Mouse (Mus musculus) right cerebral cortex, postnatal 25 days (tissue): ENCODE data around the gene Aunip.

Source experiments
- DNase-seq: peaks from one replicate; pipeline ENCODE4 v3.0.0; 2022

Gene Aunip

DNA sequence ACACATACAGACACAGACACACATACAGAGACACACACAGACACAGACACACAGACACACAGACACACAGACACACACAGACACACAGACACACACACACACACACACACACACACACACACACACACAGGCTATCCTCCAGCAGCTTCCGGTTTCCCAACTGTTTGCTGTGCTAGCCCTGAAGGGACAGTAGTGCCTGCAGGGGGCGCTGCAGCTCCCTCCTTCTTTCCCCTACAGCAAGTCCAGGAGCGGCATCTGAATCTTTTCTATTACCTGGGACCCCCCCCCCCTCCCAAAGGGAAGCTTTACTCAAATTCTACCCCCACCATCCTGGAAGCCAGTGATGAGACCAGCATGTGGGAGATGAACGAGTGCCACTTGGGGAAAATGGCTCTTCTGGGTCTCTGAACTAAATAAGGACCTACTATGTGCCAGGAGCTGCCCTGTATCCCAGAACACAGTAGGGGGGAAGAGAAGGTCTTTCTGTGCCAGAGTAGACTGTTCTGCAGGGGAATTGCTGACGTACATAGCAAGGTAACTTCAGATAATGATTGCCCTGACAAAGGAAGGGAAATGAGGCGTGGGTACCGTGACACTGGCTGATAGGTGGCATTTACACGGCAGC lies 45.3 kb downstream of the Aunip start:
- DNase-seq: no peak

DNA sequence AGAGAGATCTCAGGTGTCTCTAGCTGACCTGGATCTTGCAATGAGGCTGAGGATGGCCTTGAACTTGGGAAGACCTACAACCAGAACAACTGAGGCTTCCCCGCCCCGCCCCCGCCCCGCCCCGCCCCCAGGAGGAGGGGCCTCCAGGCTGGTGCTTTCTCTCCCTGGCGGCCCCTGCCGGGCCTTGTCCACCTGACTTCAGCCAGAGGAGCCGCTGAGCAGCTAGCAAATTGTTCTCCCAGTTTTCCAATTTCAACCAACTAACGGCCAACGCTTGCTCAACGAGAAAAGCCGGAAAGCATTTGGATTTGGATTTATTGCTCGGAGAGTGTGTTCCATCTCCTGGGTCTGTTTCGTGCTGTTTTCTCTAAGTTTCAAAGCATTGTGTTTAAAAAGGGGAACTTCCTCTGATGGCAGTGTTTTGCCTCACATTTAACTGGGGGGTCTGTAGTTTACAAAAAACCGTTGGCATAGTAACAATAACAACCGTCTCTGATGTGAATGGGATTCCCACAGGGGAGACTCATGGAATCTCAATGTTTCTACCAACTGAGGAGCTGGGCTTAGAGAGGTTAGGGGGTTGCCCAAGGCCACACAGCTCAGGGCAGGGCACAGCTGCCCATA lies 46.9 kb downstream of the Aunip start:
- DNase-seq: no peak

DNA sequence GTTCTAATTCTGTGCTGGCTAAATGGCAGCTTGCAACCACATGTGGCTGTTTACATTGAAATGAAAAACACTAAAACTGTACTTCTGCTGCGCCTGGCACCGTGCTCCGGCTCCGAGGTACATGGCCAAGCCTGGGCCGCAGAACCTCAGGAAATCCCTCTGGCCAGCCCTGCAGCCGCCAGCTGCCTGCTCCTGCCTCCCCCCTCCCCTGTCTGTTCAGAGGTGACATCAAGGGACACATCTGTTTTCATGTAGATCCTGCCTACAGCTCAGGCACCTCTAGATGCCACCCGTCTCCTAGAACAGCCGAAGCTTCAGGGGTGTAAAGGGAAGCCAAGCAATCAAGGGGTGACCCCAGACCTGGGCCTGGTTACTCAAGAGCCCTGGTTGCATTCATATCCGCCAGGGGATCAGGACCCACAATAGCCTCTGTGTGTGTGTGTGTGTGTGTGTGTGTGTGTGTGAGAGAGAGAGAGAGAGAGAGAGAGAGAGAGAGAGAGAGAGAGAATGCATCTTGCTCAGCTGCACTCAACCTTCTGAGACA lies 47.8 kb downstream of the Aunip start:
- DNase-seq: no peak

DNA sequence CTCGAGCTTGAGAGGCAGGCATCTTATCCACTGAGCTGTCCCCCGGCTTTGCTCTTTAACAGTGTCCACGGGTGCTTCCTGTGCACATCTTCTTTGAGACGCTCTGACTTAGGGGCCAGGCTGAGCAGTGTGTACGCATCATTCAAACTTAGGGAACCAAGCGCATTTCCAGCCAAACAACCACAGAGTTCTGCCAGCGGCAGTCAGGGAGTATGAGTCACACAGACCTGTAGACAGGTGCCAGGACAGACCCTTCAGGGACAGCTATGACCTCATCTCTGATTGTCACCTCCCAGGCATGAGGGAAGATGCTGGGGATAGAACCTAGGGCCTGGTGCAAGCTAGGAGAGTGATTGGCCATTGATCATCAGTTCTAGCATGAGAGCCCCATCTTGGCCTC lies 48.4 kb downstream of the Aunip start:
- no peak for DNase-seq

DNA sequence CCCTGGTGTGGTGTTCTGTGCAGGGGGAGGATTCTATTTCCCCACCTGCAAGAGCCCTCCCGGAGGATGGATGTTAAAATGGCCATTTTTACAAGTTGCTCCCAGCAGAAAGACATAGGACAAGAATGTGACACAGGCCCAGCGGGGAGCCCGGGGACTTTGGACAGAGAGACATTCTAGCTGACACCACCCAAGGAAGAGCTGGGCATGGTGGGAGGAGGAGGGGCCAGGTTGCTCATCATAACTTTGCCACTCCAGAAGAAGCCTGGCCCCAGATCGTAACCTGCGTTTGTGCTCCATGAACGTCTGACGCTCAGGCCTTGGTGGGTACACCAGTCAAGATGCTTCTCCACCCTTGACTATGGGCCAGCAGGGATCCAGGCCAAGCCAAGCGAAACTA lies 49.9 kb downstream of the Aunip start:
- DNase-seq: no peak

DNA sequence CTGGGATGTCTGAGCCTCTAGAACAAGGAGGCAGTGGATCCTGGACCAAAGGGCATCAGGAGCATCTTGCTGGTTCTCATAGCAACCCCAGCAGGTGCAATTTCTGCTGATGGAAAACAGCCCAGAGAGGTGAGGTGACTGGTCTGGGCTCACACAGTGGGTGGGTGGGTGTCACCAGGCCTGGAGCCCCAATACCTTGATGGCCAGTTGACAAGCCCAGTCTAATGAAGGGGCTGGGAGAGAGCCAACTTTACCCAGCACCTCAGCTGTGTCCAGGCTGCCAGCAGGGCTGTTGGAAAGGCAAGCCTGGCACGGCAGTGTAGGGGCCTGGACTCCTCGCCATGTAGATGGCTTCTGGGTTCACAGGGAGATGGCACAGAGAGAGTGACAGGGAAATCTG lies 51.2 kb downstream of the Aunip start:
- no peak for DNase-seq

DNA sequence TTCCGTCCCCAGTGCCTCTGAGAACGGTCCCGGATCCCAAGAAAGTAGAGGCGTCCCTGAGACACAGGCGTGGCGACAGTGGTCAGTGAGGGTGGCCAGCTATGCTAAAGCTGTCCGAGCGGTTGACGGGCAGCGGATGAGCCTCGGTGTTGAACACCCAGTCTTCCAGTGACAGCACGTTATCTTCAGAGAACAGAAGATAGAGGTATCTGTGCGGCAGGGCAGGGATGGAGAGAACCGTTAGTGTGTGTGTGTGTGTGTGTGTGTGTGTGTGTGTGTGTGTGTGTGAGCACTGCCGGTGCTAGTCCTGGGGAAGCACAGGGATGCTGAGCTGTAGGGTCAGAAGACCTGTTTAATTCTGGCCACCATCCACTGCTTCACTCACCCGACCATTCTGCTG lies 52.8 kb downstream of the Aunip start:
- DNase-seq: no peak

DNA sequence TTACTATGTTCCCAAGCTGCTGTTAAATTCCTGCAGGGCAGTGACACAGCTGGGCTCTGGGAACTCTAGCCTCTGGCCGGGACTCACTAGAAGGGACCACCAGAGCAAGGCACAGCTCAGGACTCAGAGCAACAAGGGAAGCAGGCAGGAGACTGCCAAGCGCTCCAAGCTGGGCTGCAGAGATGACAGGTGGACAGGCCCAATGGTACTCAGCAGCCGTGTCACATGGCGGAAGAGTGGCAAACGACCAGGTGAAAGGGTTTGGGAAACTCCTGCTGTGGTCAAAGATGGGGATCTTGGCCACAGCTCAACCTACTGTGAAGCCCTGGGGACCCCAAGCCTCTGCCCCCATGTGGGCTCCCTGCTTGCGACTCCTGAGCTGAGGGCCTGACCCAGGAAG lies 53.3 kb downstream of the Aunip start:
- no peak for DNase-seq

DNA sequence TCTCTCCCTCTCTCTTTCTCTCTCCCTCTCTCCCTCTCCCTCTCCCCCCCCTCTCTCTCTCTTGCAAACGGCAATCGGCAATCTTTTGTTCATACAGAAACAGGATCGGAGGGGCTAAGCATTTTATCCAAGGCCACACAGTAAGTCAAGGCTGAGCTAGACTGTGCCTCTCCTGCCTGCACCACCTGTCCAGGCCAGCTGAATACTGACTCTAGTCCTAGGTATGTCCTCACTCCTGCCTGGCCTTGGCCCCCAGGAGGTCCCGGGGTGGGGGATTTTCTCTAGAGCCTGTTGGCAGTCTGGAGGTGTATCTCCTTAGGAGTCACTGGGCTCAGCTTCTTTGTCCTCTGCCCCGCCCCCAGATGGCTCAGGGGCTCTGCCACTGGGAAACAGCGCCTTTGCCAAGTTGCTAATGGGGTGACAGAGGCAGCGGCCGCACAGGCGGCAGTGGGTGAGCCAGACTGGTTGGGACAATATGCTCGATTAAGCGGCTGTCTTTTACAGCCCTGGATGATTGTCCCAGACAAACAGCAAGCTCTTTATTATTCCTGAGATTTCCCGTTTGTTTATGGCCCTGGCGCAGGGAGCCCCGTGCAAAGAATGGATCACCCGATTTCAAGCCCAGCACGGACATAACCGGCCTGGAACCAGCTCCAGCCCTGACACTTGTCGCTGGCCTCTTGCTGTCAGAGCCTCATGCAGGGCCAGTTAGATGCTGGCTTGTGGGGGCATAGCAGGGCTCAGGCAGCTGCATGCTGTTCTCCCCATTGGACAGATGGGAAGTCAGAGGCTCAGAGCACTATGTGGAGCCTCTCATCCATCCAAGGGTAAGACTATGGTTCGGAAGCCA lies 56.8 kb downstream of the Aunip start:
- no peak for DNase-seq

DNA sequence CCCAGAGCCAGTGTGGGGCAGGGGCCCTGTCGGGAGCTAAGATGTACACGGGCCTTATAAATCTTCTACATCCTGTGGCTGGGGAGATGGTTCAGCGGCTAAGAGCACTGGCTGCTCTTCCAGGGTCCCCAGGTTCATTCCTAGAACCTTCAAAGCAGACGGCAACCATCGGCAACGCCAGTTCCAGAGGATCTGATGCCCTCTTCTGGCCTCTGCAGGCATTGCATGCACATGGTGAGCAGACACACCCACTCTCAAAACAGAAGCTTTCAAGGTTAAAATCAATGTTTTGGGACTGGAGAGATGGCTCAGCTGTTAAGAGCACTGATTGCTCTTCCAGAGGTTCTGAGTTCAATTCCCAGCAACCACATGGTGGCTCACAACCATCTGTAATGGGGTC lies 58.4 kb downstream of the Aunip start:
- no peak for DNase-seq

DNA sequence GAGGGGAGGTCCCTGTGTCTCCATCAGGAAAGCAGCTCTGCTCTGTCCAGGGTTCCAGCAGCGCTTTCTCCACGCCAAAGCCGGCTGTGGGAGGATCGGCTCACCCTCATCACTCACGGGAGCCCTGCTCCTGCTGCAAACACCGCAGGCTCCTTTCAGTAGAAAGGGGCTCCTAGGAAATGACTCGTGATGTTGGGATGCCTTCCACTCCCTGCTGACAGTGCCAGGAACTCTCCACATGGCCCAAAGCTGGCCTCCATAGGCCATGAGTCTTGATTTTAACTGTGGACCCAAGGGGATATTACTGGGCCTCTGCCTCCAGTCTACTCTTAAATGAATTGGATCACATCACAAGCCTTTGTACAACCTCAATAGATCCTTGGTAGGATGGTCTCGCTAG lies 59.0 kb downstream of the Aunip start:
- DNase-seq: no peak

DNA sequence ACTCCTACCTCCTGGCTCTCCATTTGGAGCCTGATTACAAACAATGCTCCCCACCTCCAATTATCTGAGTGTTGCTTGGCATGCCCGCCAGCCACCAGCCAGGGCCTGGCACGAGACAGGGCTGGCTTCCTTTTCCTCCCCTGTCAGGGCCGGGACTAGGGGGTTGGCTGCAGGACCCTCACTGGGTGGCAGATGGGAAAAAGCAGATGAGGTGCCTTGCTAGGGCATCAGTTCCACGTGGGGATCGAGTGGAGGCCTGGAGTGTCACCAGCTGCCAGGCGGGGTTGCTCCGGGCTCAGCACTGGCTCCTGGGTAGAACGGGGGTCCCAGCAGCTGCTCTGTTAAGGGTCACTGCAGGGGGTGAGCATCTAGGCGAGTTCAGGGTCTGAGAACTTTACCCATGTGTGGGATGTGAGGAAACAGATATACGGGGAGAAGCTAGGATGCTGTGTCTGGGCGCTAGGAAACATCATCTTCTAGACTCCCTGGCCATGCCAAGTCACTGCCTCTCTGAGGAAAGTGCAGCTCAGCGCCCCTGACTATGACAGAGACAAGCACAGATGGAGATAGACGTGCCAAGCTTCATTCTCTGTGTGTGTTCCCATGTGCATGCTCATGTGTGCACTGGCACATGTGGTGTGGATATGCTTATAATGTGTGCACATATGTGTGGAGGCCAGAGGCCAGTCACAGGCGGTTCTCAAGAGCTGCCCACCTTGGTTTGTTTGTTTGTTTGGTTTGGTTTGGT lies 60.1 kb downstream of the Aunip start:
- no peak for DNase-seq

DNA sequence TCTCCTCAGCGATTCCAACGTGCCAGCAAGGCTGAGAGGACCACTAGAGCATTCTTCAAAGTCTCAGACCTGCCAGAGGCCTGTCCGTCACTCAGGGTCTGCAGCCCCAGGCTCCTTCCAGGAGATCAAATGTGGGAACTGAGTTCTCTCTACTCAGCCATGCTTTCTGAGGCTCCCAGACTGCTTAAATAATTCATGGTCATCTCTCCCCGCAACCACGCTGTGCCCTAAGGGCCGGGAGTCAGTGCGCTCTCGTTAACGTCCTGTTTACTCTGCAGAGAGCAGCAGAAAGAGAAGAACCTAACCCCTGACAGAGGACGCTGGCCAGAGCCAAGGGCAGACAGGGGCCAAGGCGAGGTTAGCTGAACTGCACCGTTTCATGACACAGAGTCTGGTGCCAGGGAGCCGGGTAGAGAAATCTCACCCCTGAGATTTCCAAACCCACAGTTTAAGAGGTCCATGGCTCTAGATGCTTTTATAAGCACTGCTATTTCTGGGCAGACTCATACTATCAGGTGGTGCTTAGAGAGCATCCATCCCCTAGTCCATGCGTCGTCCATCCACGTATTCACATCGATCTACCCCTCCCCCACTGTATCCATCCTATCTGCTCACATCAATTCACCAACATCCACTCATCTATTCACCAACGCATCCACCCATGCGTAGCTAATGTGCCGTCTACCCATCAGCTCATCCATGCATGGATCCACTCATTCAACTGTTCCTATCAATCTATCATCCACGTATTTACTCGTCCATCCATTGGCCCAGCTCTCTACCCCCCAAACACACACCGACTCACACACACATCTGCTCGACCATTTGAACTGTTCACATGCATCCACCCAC lies 61.9 kb downstream of the Aunip start:
- DNase-seq: no peak
